14 mouse cellular contexts compared by ENCODE assay signal in the genomic region with DNA sequence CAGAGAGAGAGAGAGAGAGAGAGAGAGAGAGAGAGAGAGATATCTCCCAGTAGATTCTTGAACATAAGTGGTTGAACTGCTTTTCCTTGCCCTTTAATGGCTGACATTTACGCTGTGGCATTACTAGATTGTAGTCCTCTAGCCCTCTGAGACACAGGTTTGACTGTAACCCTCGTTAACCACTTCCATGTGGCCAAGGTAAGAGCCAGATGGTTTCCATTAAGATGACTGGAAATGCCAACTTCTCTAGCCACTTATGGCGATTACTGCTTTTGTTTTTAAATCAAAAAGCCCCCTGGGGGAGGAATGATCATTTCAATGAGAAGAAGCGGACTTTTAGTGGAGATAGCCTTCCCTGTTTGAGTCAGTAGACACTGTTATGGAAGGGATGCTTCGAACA. TPM values are rescaled to one million over a fixed set of nuclear protein-coding genes. Genes with fewer than 3 reads are reported as not detected.
A peak's percentile ranks its signal among the peaks of the same experiment; 100 is the strongest.
DNase-seq lines count a peak whose midpoint lies in the region; ATAC-seq lines count a peak whose summit lies in the region.
"Had no signal": no experiment of that assay in that cellular context is flagged by ENCODE, and none has a peak within 500 bp of the region (broad histone marks: within the 10 kb centered on the region; RNA-seq: fewer than 3 reads in every experiment).

No protein-coding gene starts in this region.

- peak overlapping the region; percentile 29; the same call in 1 of the 2 replicates for H3K4me3 ChIP-seq in heart, embryonic 10.5 days
- no peak overlapping the region for H3K4me3 ChIP-seq in hindbrain, embryonic 11.5 days (ENCODE audit: low read depth, low read length)
- H3K4me3 ChIP-seq: stomach, embryonic 15.5 days had no signal

- H3K9ac ChIP-seq in hindbrain, embryonic 11.5 days (ENCODE audit: low read depth, low read length), result no peak overlapping the region
- H3K9ac ChIP-seq: stomach, embryonic 15.5 days had no signal

- WGBS in heart, embryonic 10.5 days, result 61% methylated on average over 5 of the region's 5 CpGs
- 55% methylated on average over 5 of the region's 5 CpGs for WGBS in hindbrain, embryonic 11.5 days

- no peak for DNase-seq in heart, embryonic 10.5 days (ENCODE audit: low spot score)
- no peak for DNase-seq in heart, adult 11 months
- DNase-seq in embryo, embryonic 10.5 days (ENCODE audit: low spot score), result peak; percentile 82
- DNase-seq in hindbrain, embryonic 11.5 days (ENCODE audit: low spot score), result peak; percentile 37
- peak; percentile 67 for DNase-seq in mesoderm, embryonic 11.5 days (ENCODE audit: low read depth, low spot score)
- DNase-seq in spleen, postnatal 14 days (ENCODE audit: low spot score in 2 of 2), result no peak
- DNase-seq in thymus, postnatal 14 days, result no peak
- DNase-seq: cerebellum, adult 8-10 months; kidney, postnatal 25 days; right cerebral cortex, adult 18-20 months had no signal

- H3K27me3 ChIP-seq in heart, embryonic 10.5 days (ENCODE audit: insufficient read depth, poor library complexity, severe bottlenecking), result no peaks in the 10 kb centered on the region
- peaks cover 2% of the 10 kb centered on the region for H3K27me3 ChIP-seq in hindbrain, embryonic 11.5 days (ENCODE audit: control insufficient read depth, insufficient read depth, low read length)
- H3K27me3 ChIP-seq: Patski had no signal

- H3K36me3 ChIP-seq in heart, embryonic 10.5 days, result no peaks in the 10 kb centered on the region
- H3K36me3 ChIP-seq in hindbrain, embryonic 11.5 days (ENCODE audit: control insufficient read depth, insufficient read depth, low read length), result no peaks in the 10 kb centered on the region
- H3K36me3 ChIP-seq: stomach, embryonic 15.5 days had no signal

- no peak for ATAC-seq in hindbrain, embryonic 11.5 days (ENCODE audit: low FRiP score)
- no peak for ATAC-seq in granulocyte monocyte progenitor cell, adult 5-6 weeks (replicated peaks; ENCODE audit: poor library complexity, severe bottlenecking)
- ATAC-seq: lung, postnatal 0 days; Patski had no signal

- H3K9me3 ChIP-seq in heart, embryonic 10.5 days, result no peaks in the 10 kb centered on the region
- no peaks in the 10 kb centered on the region for H3K9me3 ChIP-seq in hindbrain, embryonic 11.5 days (ENCODE audit: control insufficient read depth, low read length)
- H3K9me3 ChIP-seq: stomach, embryonic 15.5 days had no signal

- peaks cover 53% of the 10 kb centered on the region for H3K4me1 ChIP-seq in heart, embryonic 10.5 days
- H3K4me1 ChIP-seq in hindbrain, embryonic 11.5 days (replicated peaks; ENCODE audit: control insufficient read depth, insufficient read depth, low read length), result peaks cover 4% of the 10 kb centered on the region; the same call in 1 of the 2 replicates

- H3K27ac ChIP-seq in heart, embryonic 10.5 days, result peak overlapping the region; percentile 62; the same call in 1 of the 2 replicates
- no peak overlapping the region for H3K27ac ChIP-seq in hindbrain, embryonic 11.5 days (ENCODE audit: low read depth, low read length)
- H3K27ac ChIP-seq: stomach, embryonic 15.5 days had no signal

- no peak overlapping the region for H3K4me2 ChIP-seq in hindbrain, embryonic 11.5 days (replicated peaks; ENCODE audit: low read depth, low read length)

RNA-seq across cellular contexts. Expression of a gene that starts 3.7 kb away (rescaled TPM):
- 27.0 and 36.1 TPM in 2 replicates for polyA plus RNA-seq in heart, embryonic 10.5 days (2016; fragmentation: Nextera tagmentation; extraction: Ambion mirVana)
- polyA plus RNA-seq in hindbrain, embryonic 11.5 days (2014; fragmentation: Nextera tagmentation; extraction: Ambion mirVana), result 26.3 and 32.5 TPM in 2 replicates
- not detected in 2 replicates for total RNA-seq in granulocyte monocyte progenitor cell, adult 5-6 weeks (2014; fragmentation: Nextera tagmentation)
- 1.9 TPM in 1 of 2 replicates, not detected in the other for total RNA-seq in granulocyte monocyte progenitor cell, adult 5-6 weeks (2017)

Comparison
In these comparisons a context has a peak if more than half of its experiments do, and no peak if none do; other contexts are left out.
1. DNase-seq: peak in embryo, embryonic 10.5 days (single experiment), hindbrain, embryonic 11.5 days (single experiment) and mesoderm, embryonic 11.5 days (single experiment); none in heart, embryonic 10.5 days (single experiment), heart, adult 11 months (single experiment), spleen, postnatal 14 days (0 of 2) and thymus, postnatal 14 days (single experiment).